Mouse (Mus musculus) limb, embryonic 10.5 days (tissue): ENCODE data around the gene Pum1. TPM values are rescaled to one million over a fixed set of nuclear protein-coding genes. Genes with fewer than 3 reads are reported as not detected.

Source experiments
- DNase-seq: peaks from one replicate; pipeline ENCODE4 v3.0.0-alpha.2; 2017; ENCODE audit warnings: low spot score
- H3K27ac ChIP-seq: fragments of 300-500 bp; sonication (generic); 2 replicates; pipeline ENCODE4 v1.5.1; 2016; ENCODE audit warnings: mild to moderate bottlenecking
- H3K27me3 ChIP-seq: fragments of 300-500 bp; sonication (generic); 2 replicates; pipeline ENCODE4 v1.6.1; 2016; ENCODE audit warnings: low read depth, mild to moderate bottlenecking; ENCODE audit not compliant: poor library complexity, severe bottlenecking
- H3K36me3 ChIP-seq: fragments of 300-500 bp; sonication (generic); 2 replicates; pipeline ENCODE4 v1.6.1; 2016; ENCODE audit warnings: mild to moderate bottlenecking, moderate library complexity
- H3K4me1 ChIP-seq: fragments of 300-500 bp; sonication (generic); 2 replicates; pipeline ENCODE4 v1.6.1; 2016
- H3K4me3 ChIP-seq: fragments of 300-500 bp; sonication (generic); 2 replicates; pipeline ENCODE4 v1.5.1; 2016; ENCODE audit warnings: mild to moderate bottlenecking, moderate library complexity
- H3K9me3 ChIP-seq: fragments of 300-500 bp; sonication (generic); replicated peaks from 2 replicates; pipeline ENCODE4 v1.6.1; 2016; ENCODE audit warnings: mild to moderate bottlenecking
- WGBS: fragments of 180-500 bp; shearing (Covaris S2); methylation state at CpG from one replicate; pipeline ENCODE4 v1.1.7; 2016; 5-methylcytosine and 5-hydroxymethylcytosine counted together
- polyA plus RNA-seq: library from polyadenylated mRNA; unstranded; fragments of >200 nt; fragmentation: Nextera tagmentation; extraction: Ambion mirVana; gene quantifications from 2 replicates; pipeline ENCODE4 v1.2.1, GENCODE M21; 2016

Gene Pum1
- polyA plus RNA-seq, 1 experiment from 2014 or later: 124 TPM

DNA sequence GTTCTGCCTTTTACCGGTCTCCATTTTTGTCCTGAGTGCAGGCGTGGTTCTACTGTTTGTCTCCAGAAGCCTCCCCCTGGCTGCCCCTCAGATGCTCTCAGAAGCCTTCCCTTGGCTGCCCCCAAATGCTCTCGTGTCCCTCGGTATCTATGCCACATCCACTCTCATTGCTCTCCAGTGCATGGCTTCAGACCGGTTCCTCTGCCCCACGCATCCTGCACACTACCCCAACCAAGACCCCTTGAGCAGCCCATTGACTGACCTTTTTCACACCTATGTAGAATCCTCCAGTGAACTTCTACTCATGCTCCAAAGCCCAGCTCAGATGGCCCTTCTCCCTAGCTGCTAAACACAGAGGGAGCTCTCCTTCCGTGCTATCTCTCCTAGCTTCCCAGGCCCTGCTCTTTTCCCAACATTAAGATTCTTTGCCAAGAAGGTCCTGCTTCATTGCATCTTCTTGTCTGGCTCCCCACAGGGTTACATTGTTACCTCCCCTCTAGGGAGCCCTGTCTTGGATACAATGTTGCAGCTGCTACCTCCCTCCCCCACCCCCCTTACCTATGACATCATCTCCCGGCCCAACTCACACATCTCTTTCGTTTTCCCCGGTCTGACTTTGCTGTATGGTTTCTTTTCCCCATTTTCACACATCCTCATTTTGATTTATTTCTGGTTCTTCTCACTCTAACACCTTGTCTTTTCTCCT, 138.7 kb downstream of the Pum1 start:
- 64% methylated on average over 10 of the region's 10 CpGs for WGBS
- no peak for DNase-seq
- peaks cover 27% of the 10 kb centered on the region for H3K36me3 ChIP-seq
- no peak overlapping the region for H3K4me3 ChIP-seq
- H3K27me3 ChIP-seq: no peaks in the 10 kb centered on the region
- H3K9me3 ChIP-seq: no peaks in the 10 kb centered on the region
- H3K4me1 ChIP-seq: peaks cover 84% of the 10 kb centered on the region
- H3K27ac ChIP-seq: peak overlapping the region; percentile 15; the same call in 1 of the 2 replicates

DNA sequence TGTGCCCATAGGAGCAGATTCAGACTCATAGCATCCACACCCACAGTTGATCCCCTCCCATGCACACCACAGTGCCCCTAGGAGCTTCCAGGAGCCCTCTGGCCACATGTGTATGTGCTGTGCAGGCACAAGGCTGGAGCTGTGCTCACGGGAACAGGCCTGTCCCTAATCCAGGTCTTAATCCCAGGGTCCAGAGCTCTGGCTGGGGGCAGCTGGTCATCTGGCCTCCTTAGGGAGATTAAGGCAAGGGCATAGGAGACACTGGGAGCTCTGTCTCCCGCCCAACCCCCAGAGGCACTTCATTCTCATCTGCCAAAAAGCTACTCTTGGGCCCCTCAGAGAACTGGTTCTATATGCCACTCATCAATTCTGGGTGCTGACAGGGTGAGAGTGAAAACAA, 140.5 kb downstream of the Pum1 start:
- Histone ChIP-seq H3K27ac (peak overlapping the region; percentile 17; the same call in 1 of the 2 replicates), H3K9me3 (no peaks in the 10 kb centered on the region), H3K36me3 (peaks cover 27% of the 10 kb centered on the region), H3K4me1 (peaks cover 69% of the 10 kb centered on the region), H3K27me3 (no peaks in the 10 kb centered on the region), H3K4me3 (no peak overlapping the region)
- WGBS: 78% methylated on average over 2 of the region's 2 CpGs
- no peak for DNase-seq

DNA sequence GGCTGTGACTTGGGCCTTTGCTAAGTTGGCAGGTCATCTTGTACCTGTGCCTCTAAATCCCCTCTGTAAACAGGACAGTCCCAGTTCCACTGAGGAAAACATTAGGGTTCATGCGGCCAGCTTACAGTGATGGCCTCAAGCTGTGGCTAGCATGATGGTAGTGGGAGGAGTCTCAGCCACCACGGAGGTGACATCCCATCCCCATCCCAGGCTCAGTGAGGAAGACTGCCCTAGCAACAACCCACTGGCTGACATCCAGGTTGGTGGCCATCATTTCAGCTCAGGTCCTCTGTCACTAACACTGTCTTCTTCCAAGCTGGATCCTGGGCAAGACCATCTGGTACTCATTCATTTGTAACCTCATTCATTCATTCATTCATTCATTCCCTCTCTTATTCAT, 141.2 kb downstream of the Pum1 start:
- H3K4me1 ChIP-seq: peaks cover 65% of the 10 kb centered on the region
- peaks cover 27% of the 10 kb centered on the region for H3K36me3 ChIP-seq
- no peak overlapping the region for H3K4me3 ChIP-seq
- WGBS: 59% methylated on average over 2 of the region's 2 CpGs
- no peak overlapping the region; the same call in 1 of the 2 replicates for H3K27ac ChIP-seq
- no peaks in the 10 kb centered on the region for H3K27me3 ChIP-seq
- no peak for DNase-seq
- no peaks in the 10 kb centered on the region for H3K9me3 ChIP-seq

DNA sequence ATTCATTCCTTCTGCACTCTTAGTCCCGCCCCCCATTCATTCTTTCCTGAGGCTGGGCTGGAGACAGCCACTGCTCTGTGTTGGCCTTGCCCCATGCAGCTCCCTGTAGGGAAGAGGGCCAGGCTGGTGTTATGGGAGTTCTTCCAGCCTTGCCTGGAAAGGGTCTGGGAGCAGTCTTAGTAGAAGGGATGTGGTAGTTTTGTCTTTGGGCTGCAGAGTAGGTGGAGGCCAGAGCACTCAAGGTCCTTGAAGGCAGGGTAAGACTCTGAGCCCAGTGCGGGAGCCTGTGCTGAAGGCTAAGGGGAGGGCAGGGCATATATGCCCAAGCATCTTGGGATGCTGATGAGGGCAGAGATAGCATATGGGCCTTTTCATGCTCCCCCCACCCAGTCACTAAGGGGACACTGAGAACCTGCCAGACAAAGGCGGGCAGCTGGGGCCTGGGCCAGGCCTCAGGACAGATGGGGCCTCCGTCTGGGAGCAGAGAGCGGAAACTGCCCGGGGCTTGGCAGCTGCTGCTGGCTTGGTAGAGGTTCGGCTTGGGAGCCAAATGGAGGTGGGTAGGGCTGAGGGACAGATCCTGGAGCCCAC, 141.7 kb downstream of the Pum1 start:
- Histone ChIP-seq H3K4me1 (peaks cover 64% of the 10 kb centered on the region), H3K9me3 (no peaks in the 10 kb centered on the region), H3K4me3 (no peak overlapping the region), H3K27ac (peak overlapping the region; percentile 1; the same call in 1 of the 2 replicates), H3K36me3 (peaks cover 22% of the 10 kb centered on the region), H3K27me3 (no peaks in the 10 kb centered on the region)
- no peak for DNase-seq
- 77% methylated on average over 7 of the region's 7 CpGs for WGBS

DNA sequence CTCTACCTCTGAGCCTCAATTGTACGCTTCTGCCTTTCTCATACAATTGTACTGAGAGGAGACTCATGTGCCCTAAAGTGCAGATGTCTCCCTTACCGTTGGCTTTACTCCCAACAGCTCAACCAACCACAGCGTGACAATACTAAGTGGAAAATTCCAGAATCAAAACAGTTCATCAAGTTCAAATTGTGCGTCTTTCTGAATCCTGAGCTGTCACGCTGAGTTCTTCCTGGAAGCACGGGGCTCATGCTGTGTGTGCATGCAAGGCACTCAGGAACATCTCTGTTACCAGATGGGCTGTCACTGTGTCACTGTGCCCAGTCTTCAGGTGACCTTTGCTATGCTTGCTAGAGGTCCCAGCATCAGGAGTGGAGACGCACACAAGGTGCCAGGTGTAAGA, 142.6 kb downstream of the Pum1 start:
- peaks cover 62% of the 10 kb centered on the region for H3K4me1 ChIP-seq
- H3K27ac ChIP-seq: no peak overlapping the region
- 90% methylated on average over 7 of the region's 7 CpGs for WGBS

DNA sequence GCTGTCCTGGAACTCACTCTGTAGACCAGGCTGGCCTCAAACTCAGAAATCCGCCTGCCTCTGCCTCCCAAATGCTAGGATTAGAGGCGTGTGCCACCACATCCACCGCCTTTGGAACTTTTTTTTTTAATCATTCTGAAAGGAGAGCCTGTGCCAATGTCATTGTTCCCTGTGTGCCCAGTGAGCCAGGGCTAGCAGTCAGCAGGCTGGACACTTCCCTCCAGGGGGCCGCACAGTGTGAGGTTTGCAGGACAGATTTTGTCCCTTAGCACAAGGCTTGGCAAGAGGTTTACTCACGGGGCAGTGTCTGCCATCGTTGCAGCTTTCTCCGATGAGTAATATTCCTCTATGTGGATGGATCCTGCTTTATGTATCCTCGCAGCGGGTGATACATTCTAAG, 143.6 kb downstream of the Pum1 start:
- Histone ChIP-seq H3K27ac (no peak overlapping the region), H3K9me3 (no peaks in the 10 kb centered on the region), H3K36me3 (peaks cover 15% of the 10 kb centered on the region), H3K27me3 (no peaks in the 10 kb centered on the region), H3K4me3 (no peak overlapping the region), H3K4me1 (peaks cover 62% of the 10 kb centered on the region)
- DNase-seq: no peak
- 92% methylated on average over 9 of the region's 9 CpGs for WGBS

More for the DNA sequence above, 142.6 kb downstream of the Pum1 start:
- H3K9me3 ChIP-seq: no peaks in the 10 kb centered on the region
- H3K27me3 ChIP-seq: no peaks in the 10 kb centered on the region
- DNase-seq: no peak
- no peak overlapping the region for H3K4me3 ChIP-seq
- H3K36me3 ChIP-seq: peaks cover 15% of the 10 kb centered on the region

DNA sequence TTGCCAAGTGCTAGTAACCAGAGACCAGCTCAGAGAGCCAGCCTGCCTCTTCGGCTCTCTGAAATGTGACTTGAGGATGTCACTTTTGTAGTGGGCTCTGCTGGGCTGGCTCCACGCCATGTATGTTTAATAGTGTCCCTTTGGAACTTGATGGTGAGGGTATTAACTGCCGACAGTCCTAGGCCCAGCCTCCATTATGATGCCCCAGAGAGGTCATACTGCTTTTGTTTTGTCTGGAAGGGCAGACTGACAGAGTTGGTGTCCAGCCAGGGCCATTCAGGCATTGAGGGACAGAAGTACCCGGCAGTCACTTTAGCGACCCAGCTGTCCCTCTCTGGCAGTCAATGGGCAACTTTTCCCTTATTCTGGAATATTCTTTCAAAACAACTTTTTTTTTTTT, 146.7 kb downstream of the Pum1 start:
- Histone ChIP-seq H3K4me1 (peaks cover 43% of the 10 kb centered on the region), H3K4me3 (no peak overlapping the region), H3K27ac (no peak overlapping the region), H3K27me3 (no peaks in the 10 kb centered on the region), H3K36me3 (0 out of 2 replicates have a peak, but pooled peaks cover 5% of the 10 kb centered on the region), H3K9me3 (no peaks in the 10 kb centered on the region)
- 76% methylated on average over 5 of the region's 5 CpGs for WGBS
- DNase-seq: no peak

DNA sequence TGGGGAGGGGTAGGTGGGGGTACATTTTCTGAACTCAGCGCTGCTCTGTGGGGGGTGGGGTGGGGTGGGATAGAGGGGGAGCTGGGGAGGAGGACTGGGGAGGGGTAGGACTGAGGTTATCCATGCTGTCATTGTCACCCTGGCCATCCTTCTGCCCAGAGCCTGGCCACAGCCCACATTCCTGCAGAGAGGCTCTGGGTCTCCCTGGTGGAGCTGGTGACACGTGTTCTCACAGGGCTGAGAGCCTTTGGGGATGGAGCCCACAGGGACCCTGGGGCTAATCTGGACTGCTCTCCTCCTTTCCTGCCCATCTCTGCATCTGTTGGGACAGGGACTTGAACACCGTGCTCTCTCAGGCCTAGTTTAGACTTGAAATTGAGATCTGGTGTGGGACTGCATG, 147.7 kb downstream of the Pum1 start:
- peaks cover 46% of the 10 kb centered on the region for H3K4me1 ChIP-seq
- DNase-seq: no peak
- no peak overlapping the region for H3K4me3 ChIP-seq
- no peak overlapping the region for H3K27ac ChIP-seq
- H3K36me3 ChIP-seq: 0 out of 2 replicates have a peak, but pooled peaks cover 4% of the 10 kb centered on the region
- WGBS: 60% methylated on average over 3 of the region's 3 CpGs
- H3K9me3 ChIP-seq: no peaks in the 10 kb centered on the region
- H3K27me3 ChIP-seq: no peaks in the 10 kb centered on the region

DNA sequence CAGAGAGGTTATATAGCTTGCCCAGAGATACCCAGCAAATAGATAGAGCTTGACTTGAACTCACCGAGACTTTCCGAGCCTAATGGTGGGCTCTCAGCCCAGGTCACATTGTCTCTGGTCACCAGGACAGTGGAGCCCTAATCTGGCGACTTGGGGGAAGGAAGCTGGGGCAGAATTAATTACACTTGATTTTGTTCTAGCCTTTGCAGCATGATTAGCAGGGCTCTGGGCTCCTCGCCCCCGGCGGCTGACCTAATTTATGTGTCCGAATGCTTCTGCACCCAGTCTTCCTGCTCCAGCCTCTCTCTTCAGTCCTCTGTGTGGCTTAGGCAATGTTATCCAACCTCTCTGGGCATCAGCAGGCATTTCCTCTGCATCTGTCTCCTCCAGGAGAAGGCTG, 148.3 kb downstream of the Pum1 start:
- H3K36me3 ChIP-seq: peaks cover under 1% of the 10 kb centered on the region; the same call in 1 of the 2 replicates
- H3K9me3 ChIP-seq: no peaks in the 10 kb centered on the region
- no peaks in the 10 kb centered on the region for H3K27me3 ChIP-seq
- no peak overlapping the region for H3K4me3 ChIP-seq
- H3K27ac ChIP-seq: no peak overlapping the region
- no peak for DNase-seq
- peaks cover 46% of the 10 kb centered on the region for H3K4me1 ChIP-seq
- 59% methylated on average over 7 of the region's 7 CpGs for WGBS

DNA sequence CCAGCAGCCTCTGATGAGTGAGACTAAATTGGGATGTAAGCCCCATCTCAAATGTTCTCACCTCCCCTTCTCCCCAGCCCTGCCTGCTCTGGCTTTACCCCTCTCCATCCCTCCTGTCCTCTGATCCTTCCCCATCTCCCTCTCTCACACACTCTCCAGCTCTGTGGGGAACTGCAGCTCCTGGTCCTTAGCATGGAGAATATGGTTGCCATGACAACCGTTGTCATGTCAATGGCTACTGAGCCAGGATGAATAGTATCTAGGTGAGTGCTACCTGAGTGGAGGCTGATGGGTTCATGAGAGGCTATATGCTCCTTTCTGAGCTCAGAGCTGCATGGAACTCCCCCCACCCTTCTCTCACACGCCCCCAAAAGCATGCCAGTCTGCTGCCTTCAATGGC, 150.8 kb downstream of the Pum1 start:
- peaks cover 20% of the 10 kb centered on the region for H3K36me3 ChIP-seq
- WGBS: 69% methylated on average over 2 of the region's 2 CpGs
- H3K27me3 ChIP-seq: no peaks in the 10 kb centered on the region
- H3K27ac ChIP-seq: peak overlapping the region; percentile 9; the same call in 1 of the 2 replicates
- H3K9me3 ChIP-seq: no peaks in the 10 kb centered on the region
- no peak overlapping the region for H3K4me3 ChIP-seq
- H3K4me1 ChIP-seq: peaks cover 43% of the 10 kb centered on the region
- DNase-seq: no peak

DNA sequence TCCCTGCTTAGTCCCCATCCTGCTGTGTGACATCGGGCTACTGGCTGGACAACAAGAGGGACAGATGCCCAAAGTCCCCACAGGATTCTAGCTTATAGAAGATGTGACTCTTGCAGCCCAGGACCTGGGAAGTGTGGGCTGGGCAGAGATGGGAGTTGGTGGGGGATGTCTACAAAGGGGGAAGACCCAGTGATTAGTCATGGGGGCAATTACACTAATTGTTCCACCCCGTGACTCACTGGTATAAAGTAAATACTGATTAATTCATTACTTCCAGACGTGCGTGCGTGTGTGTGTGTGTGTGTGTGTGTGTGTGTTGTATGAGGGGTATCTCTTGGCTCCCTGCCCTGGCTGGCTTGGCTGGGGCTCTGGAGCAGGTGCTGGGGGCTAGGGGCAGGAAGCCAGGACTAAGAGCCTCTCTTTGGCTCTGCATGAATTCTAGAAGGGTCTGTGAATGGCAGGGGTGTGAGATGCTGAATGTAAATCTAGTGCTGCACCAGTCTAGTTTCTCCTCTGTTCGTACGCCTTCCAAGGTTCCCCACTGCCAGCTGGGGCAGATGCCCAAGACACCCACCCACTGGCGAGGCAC, 151.7 kb downstream of the Pum1 start:
- H3K4me3 ChIP-seq: no peak overlapping the region
- no peak overlapping the region for H3K27ac ChIP-seq
- DNase-seq: no peak
- peaks cover 27% of the 10 kb centered on the region for H3K36me3 ChIP-seq
- H3K9me3 ChIP-seq: no peaks in the 10 kb centered on the region
- peaks cover 36% of the 10 kb centered on the region for H3K4me1 ChIP-seq
- 75% methylated on average over 8 of the region's 8 CpGs for WGBS
- H3K27me3 ChIP-seq: no peaks in the 10 kb centered on the region

DNA sequence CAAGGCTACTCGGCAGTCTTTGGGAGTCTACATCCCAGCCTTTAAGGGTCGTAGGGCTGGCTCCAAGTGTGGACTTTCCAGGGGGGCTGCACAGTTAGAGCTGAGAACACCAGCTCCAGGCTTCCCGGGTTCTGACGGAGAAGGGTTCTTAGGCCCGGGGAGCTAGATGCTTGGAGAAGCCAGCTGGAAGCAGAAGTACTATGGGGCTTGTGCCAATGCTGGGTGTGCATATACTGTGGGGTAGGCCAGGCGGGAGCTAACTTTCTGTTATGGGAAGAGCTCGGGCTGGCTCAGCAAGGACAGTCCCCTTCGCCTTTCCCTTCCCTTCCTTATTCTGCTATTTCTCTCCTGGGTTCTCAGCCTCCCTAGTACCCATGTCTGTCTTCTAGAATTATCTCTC, 152.7 kb downstream of the Pum1 start:
- WGBS: 85% methylated on average over 8 of the region's 8 CpGs
- Histone ChIP-seq H3K4me3 (no peak overlapping the region), H3K9me3 (no peaks in the 10 kb centered on the region), H3K27me3 (no peaks in the 10 kb centered on the region), H3K36me3 (peaks cover 36% of the 10 kb centered on the region), H3K4me1 (peaks cover 32% of the 10 kb centered on the region), H3K27ac (no peak overlapping the region)
- no peak for DNase-seq

DNA sequence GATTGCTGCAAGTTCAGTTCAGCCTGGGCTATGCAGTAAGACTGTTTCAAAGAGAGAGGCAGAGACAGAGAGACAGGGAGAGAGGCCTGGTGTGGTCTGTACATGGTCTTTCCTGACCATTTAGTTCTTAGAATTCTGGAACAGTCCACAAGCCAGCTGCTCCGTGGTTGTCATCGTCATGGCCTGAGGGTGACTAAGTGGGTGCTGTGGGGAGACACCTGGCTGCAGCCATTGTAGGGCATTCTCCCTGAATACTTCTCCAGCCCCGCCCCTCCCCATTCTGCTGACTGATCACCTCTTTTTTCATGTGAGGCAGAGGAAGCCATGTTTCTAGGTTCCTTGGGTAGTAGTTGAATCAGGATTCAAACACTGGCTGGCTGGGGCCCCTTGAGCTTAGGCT, 156.7 kb downstream of the Pum1 start:
- WGBS: 87% methylated on average over 3 of the region's 3 CpGs
- H3K27me3 ChIP-seq: no peaks in the 10 kb centered on the region
- no peak for DNase-seq
- no peak overlapping the region for H3K27ac ChIP-seq
- peaks cover 72% of the 10 kb centered on the region for H3K36me3 ChIP-seq
- H3K9me3 ChIP-seq: no peaks in the 10 kb centered on the region
- H3K4me1 ChIP-seq: peaks cover 14% of the 10 kb centered on the region
- no peak overlapping the region for H3K4me3 ChIP-seq
